Mouse (Mus musculus) thymus, postnatal 0 days (tissue): Measurements from ENCODE around the gene Sart1. TPM values are rescaled to one million over a fixed set of nuclear protein-coding genes. Genes with fewer than 3 reads are reported as not detected.
A peak's percentile ranks its signal among the peaks of the same experiment; 100 is the strongest.

ENCODE experiments used
- DNase-seq: peaks from one replicate; pipeline ENCODE4 v3.0.0-alpha.2; 2015; ENCODE audit warnings: low spot score
- polyA plus RNA-seq: library from polyadenylated mRNA; unstranded; fragments of >200 nt; fragmentation: Nextera tagmentation; extraction: Ambion mirVana; gene quantifications from 2 replicates; pipeline ENCODE4 v1.2.1, GENCODE M21; 2015

Sart1 gene
- polyA plus RNA-seq: 73.4 and 84.2 TPM in 2 replicates

DNA sequence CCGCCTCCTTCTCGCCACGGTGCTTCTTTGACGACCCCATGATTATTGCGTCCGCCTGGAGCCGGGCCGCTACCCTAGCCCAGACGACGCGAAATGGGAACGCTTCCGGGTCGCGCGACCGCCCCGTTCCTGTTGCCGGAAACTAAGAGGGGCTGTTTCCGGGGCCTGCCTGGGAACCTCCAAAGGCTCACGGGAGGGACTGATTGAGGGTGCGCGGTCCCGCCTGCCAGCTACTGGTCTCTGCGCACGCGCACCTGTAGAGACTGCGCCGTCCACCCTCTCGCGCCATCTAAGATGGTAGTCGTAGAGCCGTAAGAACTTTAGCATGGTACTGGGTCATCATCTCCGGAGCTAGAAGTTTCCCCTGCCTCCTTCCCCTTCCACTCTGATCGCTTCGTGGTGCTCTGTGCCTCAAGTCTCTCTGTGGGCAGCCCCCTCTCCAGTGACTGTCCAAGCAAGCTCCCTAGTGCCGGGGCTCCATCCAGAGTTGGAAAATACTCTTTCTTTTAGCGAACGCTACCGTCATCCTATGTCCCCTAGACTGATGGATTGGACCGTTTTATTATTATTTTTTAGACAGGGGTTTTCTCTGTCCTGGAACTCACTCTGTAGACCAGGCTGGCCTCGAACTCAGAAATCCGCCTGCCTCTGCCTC is at the start of gene Sart1:
Sart1 (minus strand) TSS at position 116 of the 655 bp plus-strand sequence.
- peak; percentile 97 for DNase-seq

DNA sequence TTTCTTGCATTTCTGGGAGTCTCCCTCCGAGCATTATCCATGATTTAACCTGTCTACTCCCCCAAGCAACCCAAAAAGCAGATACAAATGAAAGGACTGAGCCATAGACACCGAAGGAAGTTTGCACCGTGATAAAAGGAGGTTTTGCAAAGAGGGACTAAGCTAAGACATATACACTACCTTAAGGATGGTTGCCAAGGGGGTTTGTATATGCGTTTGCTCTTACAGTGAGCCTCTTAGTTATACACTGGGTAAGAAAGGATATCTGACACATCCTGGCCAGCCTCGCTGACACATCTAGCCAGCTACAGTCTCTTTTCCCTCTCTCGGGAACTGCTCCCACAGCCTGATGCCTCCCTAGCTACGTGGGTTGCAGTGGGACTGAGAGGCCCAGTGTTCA is 45.4 kb upstream of the Sart1 start:
- DNase-seq: no peak

- DNase-seq: peak; percentile 72
Measured at GRCm38 (mm10) chr19:5432992-5433852, 44.7 kb upstream of the Sart1 start.

DNA sequence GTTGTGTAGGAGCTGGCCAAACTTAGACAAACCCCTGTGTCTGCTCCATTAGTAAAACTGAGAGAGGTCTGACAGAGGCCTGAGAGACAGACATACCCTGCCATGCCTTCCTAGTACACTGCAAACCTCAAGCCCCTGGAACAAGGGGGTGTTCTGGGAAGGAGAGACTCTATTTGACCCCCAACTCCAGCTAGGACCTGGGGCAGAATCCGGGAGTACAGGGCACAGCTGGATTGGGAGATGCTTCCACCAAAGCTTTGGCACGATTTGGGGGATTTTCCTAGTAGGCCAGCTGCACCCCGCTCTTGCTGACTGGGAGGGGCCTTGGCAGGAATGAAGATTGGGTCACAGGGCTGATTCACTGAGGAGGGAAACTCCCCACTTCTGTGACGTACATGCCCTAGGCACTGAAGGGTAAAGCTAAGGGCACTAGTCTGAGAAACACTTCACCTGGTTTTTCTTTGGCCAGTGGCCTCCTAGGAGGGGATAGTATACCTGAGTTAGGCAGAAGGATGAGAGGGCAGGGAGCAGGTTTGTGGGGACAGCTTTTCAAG is 43.5 kb upstream of the Sart1 start:
- no peak for DNase-seq

DNA sequence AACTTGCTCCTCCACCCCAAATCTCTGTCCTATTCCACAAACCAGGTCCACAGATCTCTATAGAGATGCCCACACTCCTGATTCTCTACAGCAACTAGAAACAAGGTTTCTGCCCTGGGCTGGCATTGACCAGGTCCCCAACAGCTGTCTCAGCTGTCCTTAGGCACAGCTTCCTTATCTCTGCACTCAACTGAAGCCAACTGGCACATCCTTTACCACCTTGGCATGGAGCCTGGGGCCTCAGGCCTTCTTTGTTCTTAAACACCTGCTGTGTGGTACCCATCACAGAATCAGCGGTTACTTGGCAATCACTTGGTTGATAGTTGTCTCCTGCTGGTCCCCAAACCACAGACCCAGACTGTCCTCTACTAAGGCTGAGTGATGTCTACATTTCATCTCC is 41.9 kb upstream of the Sart1 start:
- peak; percentile 47 for DNase-seq

- no peak for DNase-seq
Measured at GRCm38 (mm10) chr19:5429806-5430205, 41.3 kb upstream of the Sart1 start.

DNA sequence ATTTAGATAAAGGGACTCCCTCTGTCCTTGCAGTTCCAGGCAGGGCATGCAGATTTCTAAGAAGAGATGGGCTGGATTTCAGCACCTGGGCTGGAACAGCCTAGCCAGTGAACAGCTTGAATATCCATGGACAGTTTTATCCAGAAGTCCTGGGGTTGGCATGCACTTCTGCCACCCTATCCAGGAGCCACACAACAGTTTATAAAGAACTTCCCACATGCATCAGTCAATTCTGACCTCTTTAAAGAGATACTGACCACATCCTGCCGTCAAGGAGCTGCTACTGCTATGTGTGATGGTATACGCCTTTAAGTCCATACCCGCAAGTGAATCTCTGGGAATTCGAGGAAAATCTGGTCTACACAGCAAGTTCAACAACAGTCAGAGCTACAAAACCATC is 40.7 kb upstream of the Sart1 start:
- DNase-seq: no peak

GRCm38 (mm10) chr19:5428083-5428482 is 39.6 kb upstream of the Sart1 start:
- DNase-seq: no peak

DNA sequence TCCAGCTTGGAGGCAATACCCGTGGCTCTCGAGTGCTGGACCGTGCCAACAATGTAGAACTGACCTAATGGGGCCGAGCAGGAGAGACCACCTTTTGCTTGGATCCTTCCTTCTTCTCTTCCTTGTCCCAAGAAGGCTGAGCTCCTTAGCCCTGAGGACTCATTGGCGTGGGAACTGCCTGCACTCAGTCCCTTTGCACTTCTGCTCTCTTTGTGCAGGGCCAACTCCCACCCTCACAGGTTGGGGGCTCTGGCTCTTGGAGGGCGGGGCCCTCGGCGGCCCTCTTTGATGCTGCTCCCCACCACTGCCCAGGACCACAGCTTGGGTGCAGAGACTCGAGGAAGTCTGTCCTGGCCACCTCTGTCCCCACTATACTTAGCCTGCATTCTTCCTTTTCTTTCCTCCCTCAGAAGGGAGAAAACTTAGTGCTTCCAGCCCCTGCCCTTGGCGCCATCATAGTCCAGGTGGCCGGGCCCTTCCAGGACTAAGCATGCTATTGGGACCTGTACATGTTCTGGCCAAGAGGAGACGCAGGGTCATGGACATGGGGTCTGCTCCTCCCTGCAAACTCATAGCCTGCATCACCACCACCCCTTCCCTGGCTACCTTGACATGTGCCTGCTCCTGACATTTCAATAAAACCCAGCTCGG is 38.3 kb upstream of the Sart1 start:
- DNase-seq: no peak

DNA sequence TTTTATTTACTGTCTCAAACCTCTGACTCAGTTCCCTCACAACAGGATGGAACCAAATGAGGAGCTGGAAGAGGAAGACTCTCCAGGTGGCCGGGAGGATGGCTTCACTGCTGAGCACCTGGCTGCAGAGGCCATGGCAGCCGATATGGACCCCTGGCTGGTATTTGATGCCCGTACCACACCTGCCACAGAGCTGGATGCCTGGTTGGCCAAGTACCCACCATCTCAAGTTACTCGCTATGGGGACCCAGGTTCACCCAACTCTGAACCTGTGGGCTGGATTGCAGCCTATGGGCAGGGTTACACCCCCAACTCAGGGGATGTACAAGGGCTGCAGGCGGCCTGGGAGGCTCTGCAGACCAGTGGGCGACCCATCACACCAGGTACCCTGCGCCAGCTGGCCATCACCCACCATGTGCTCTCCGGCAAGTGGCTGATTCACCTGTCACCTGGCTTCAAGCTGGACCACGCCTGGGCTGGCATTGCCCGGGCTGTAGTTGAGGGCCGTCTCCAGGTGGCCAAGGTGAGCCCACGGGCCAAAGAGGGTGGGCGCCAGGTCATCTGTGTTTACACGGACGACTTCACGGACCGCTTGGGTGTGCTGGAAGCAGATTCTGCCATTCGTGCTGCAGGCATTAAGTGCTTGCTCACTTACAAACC is 37.5 kb upstream of the Sart1 start:
- no peak for DNase-seq

DNA sequence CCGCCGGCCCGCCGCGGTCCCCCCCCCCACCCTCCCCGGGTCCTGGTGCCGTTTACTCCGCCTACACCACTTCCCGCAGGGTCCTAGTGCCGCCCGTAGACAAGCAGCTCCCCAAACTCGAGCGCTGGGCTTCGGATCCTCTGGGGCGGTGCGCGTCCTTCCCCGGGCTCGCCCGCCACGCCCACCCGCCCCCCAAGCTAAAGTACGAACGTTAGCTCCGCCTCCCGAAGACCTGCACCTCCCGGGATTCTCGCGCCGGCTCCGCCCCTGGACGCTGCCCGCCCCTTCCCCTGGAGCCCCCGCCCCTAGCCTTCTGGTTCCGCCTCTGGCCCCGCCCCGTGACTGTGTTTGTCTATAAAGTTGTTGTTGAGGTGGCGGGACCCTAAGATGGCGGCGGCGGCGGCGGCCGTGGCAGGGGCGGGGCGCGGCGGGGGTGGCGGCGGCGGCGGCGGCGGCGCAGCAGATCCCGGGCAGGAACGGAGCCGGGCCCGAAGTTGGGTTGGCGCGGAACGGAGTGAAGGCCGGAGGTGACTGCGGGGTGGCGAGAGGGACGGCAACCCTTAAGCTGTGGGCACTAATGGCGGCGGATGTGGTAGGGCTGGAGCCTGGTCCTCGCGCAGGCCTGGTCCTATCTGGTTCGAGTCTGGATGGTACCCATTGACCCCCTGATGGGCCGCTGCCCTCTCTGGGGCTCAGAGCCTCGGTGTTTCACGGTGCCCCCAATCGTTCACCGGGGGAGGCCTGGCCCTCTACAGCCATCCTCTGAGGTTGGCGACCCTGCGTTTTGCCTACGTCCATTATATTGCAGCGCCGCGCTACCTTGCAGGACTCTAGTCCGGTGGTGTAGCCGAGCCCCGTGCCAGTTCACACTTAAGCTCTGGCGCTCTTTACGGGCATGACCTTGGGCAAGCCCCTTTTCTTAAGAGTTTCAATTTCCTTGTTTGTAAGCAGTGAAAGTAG is 36.6 kb upstream of the Sart1 start, which contains the start of the genes Drap1 and AI837181:
Drap1 (minus strand) TSS at position 198 of the 960 bp plus-strand sequence.
AI837181 (plus strand) TSS at position 363 of the 960 bp plus-strand sequence.
- DNase-seq: peak; percentile 97

GRCm38 (mm10) chr19:5424092-5424781 is 35.7 kb upstream of the Sart1 start:
- peak; percentile 77 for DNase-seq

DNA sequence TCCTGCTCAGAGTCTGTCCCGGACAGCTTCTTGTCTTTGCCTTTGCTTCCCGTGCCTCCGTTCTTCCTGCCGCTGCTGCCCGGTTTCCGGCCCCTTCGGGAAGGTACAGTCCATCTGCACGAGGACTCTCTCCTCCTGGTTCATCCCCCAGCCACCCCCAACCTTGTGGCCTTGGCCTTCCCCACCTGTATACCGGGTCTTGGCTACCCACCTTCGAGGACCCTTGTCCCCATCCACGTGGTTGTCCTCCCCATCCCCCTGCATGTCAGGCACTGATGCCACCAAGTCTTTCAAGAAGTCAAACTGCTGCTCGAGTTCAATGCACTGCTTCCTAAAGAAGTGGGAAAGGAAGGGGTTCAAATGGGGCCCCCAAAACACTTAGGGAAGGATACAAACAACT is 35.1 kb upstream of the Sart1 start:
- no peak for DNase-seq

GRCm38 (mm10) chr19:5422895-5423443 is 34.5 kb upstream of the Sart1 start:
- no peak for DNase-seq

DNA sequence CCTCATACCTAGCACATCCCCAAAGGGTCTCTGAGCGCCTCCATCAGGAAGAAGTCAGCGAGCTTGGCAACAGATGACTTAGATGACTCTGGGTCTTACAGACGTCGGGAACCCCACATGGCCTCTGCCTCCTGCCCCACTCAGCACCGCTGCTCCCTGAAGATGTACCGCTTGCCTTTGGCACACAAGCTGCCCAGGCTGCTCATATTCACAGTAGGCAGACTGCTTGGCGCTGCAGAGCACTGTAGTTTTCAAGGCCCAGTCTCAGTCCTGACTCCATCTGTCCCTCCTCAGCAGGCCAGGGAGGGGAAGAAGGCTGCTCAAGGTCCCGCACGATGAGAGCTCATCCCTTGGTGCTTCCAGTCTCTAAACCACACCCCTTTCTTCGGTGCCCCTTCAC is 33.8 kb upstream of the Sart1 start:
- DNase-seq: no peak

GRCm38 (mm10) chr19:5421784-5422183 is 33.3 kb upstream of the Sart1 start:
- DNase-seq: no peak

GRCm38 (mm10) chr19:5420579-5420978 is 32.1 kb upstream of the Sart1 start:
- no peak for DNase-seq

- no peak for DNase-seq
Measured at GRCm38 (mm10) chr19:5419630-5420029, 31.1 kb upstream of the Sart1 start.
